Mouse (Mus musculus) neural tube, embryonic 13.5 days (tissue): ENCODE results near the gene Serpina3i. TPM values are rescaled to one million over a fixed set of nuclear protein-coding genes. Genes with fewer than 3 reads are reported as not detected.

Source experiments
- ATAC-seq: fragments of 200-750 bp; cut with Nextera tagmentation; 2 replicates; pipeline ENCODE4 v1.8.0; 2017; ENCODE audit warnings: low read depth, mild to moderate bottlenecking, moderate TSS enrichment, moderate library complexity
- H3K27ac ChIP-seq: fragments of 300-500 bp; sonication (generic); replicated peaks from 2 replicates; pipeline ENCODE4 v1.5.1; 2015; ENCODE audit warnings: moderate library complexity, mild to moderate bottlenecking, inconsistent platforms
- H3K27me3 ChIP-seq: fragments of 300-500 bp; sonication (generic); 2 replicates; pipeline ENCODE4 v1.6.1; 2015; ENCODE audit warnings: mild to moderate bottlenecking, inconsistent platforms
- H3K36me3 ChIP-seq: fragments of 300-500 bp; sonication (generic); 2 replicates; pipeline ENCODE4 v1.6.1; 2015; ENCODE audit warnings: mild to moderate bottlenecking, inconsistent platforms
- H3K4me1 ChIP-seq: fragments of 300-500 bp; sonication (generic); replicated peaks from 2 replicates; pipeline ENCODE4 v1.6.1; 2015; ENCODE audit warnings: inconsistent platforms
- H3K4me2 ChIP-seq: fragments of 300-500 bp; sonication (generic); 2 replicates; pipeline ENCODE4 v1.6.1; 2015; ENCODE audit warnings: inconsistent platforms, mild to moderate bottlenecking, moderate library complexity
- H3K4me3 ChIP-seq: fragments of 300-500 bp; sonication (generic); 2 replicates; pipeline ENCODE4 v1.5.1; 2015; ENCODE audit warnings: mild to moderate bottlenecking, inconsistent platforms
- H3K9ac ChIP-seq: fragments of 300-500 bp; sonication (generic); 2 replicates; pipeline ENCODE4 v1.6.1; 2015; ENCODE audit warnings: moderate library complexity, mild to moderate bottlenecking, inconsistent platforms
- H3K9me3 ChIP-seq: fragments of 300-500 bp; sonication (generic); 2 replicates; pipeline ENCODE4 v1.6.1; 2016; ENCODE audit warnings: inconsistent platforms
- WGBS: fragments of 180-500 bp; shearing (Covaris S2); methylation state at CpG from one replicate; pipeline ENCODE4 v1.1.7; 2015; 5-methylcytosine and 5-hydroxymethylcytosine counted together
- polyA plus RNA-seq: library from polyadenylated mRNA; unstranded; fragments of >200 nt; fragmentation: Nextera tagmentation; extraction: Ambion mirVana; gene quantifications from 2 replicates; pipeline ENCODE4 v1.2.1, GENCODE M21; 2015

The Serpina3i gene
- polyA plus RNA-seq, 1 experiment from 2014 or later: not detected

- Histone ChIP-seq H3K4me3 (no peak overlapping the region), H3K9me3 (no peaks in the 10 kb centered on the region), H3K4me1 (peaks cover 18% of the 10 kb centered on the region), H3K9ac (no peak overlapping the region), H3K27ac (no peak overlapping the region), H3K36me3 (no peaks in the 10 kb centered on the region), H3K4me2 (no peak overlapping the region), H3K27me3 (no peaks in the 10 kb centered on the region)
- ATAC-seq: no peak
- 72% methylated on average over 3 of the region's 3 CpGs for WGBS
Observed at GRCm38 (mm10) chr12:104245595-104245994, 17.3 kb upstream of the Serpina3i start.

GRCm38 (mm10) chr12:104247553-104248002 lies 15.3 kb upstream of the Serpina3i start:
- Histone ChIP-seq H3K9ac (no peak overlapping the region; the same call in 1 of the 2 replicates), H3K27me3 (no peaks in the 10 kb centered on the region), H3K36me3 (no peaks in the 10 kb centered on the region), H3K9me3 (no peaks in the 10 kb centered on the region), H3K4me3 (no peak overlapping the region), H3K4me1 (peaks cover 18% of the 10 kb centered on the region), H3K27ac (peak overlapping the region; percentile 65), H3K4me2 (no peak overlapping the region)
- ATAC-seq: peak; percentile 82

- Histone ChIP-seq H3K27ac (peak overlapping the region; percentile 65), H3K4me2 (no peak overlapping the region), H3K4me3 (no peak overlapping the region), H3K27me3 (no peaks in the 10 kb centered on the region), H3K9me3 (no peaks in the 10 kb centered on the region), H3K4me1 (peaks cover 18% of the 10 kb centered on the region), H3K36me3 (no peaks in the 10 kb centered on the region), H3K9ac (no peak overlapping the region; the same call in 1 of the 2 replicates)
- WGBS: 63% methylated on average over 3 of the region's 3 CpGs
- ATAC-seq: peak; percentile 13; the same call in 1 of the 2 replicates
Observed at GRCm38 (mm10) chr12:104248231-104248630, 14.7 kb upstream of the Serpina3i start.

GRCm38 (mm10) chr12:104261041-104261440 lies 1.9 kb upstream of the Serpina3i start:
- Histone ChIP-seq H3K9me3 (no peaks in the 10 kb centered on the region), H3K27ac (no peak overlapping the region), H3K4me2 (no peak overlapping the region), H3K27me3 (no peaks in the 10 kb centered on the region), H3K4me1 (no peaks in the 10 kb centered on the region), H3K4me3 (no peak overlapping the region), H3K9ac (no peak overlapping the region), H3K36me3 (no peaks in the 10 kb centered on the region)
- 44% methylated on average over 3 of the region's 3 CpGs for WGBS
- ATAC-seq: no peak

GRCm38 (mm10) chr12:104266374-104266773 lies 3.5 kb downstream of the Serpina3i start:
- no peaks in the 10 kb centered on the region for H3K36me3 ChIP-seq
- H3K9me3 ChIP-seq: no peaks in the 10 kb centered on the region
- no peak overlapping the region for H3K9ac ChIP-seq
- H3K4me2 ChIP-seq: no peak overlapping the region
- H3K4me1 ChIP-seq: no peaks in the 10 kb centered on the region
- no peak overlapping the region for H3K27ac ChIP-seq
- H3K27me3 ChIP-seq: no peaks in the 10 kb centered on the region
- 83% methylated on average over 3 of the region's 3 CpGs for WGBS
- ATAC-seq: no peak
- H3K4me3 ChIP-seq: no peak overlapping the region

- Histone ChIP-seq H3K27me3 (no peaks in the 10 kb centered on the region), H3K36me3 (no peaks in the 10 kb centered on the region), H3K9me3 (no peaks in the 10 kb centered on the region), H3K27ac (no peak overlapping the region), H3K4me3 (no peak overlapping the region), H3K4me2 (no peak overlapping the region), H3K4me1 (peaks cover 9% of the 10 kb centered on the region; the same call in 1 of the 2 replicates), H3K9ac (no peak overlapping the region)
- 75% methylated on average over 18 of the region's 18 CpGs for WGBS
- no peak for ATAC-seq
Observed at GRCm38 (mm10) chr12:104278216-104279055, 15.5 kb downstream of the Serpina3i start.

- no peaks in the 10 kb centered on the region for H3K9me3 ChIP-seq
- H3K4me1 ChIP-seq: peaks cover 9% of the 10 kb centered on the region; the same call in 1 of the 2 replicates
- H3K27me3 ChIP-seq: no peaks in the 10 kb centered on the region
- no peak overlapping the region for H3K4me2 ChIP-seq
- no peak overlapping the region for H3K27ac ChIP-seq
- H3K4me3 ChIP-seq: no peak overlapping the region
- H3K9ac ChIP-seq: no peak overlapping the region
- H3K36me3 ChIP-seq: no peaks in the 10 kb centered on the region
- no peak for ATAC-seq
- WGBS: 7% methylated on average over 3 of the region's 3 CpGs
Observed at GRCm38 (mm10) chr12:104279056-104279435, 16.1 kb downstream of the Serpina3i start.

- H3K36me3 ChIP-seq: no peaks in the 10 kb centered on the region
- H3K9ac ChIP-seq: no peak overlapping the region
- H3K27me3 ChIP-seq: no peaks in the 10 kb centered on the region
- WGBS: 92% methylated on average over 11 of the region's 11 CpGs
- no peak overlapping the region for H3K4me2 ChIP-seq
- H3K4me3 ChIP-seq: no peak overlapping the region
- H3K4me1 ChIP-seq: peaks cover 9% of the 10 kb centered on the region; the same call in 1 of the 2 replicates
- no peak overlapping the region for H3K27ac ChIP-seq
- no peaks in the 10 kb centered on the region for H3K9me3 ChIP-seq
- ATAC-seq: no peak
Observed at GRCm38 (mm10) chr12:104283380-104283779, 20.5 kb downstream of the Serpina3i start.

- Histone ChIP-seq H3K4me2 (no peak overlapping the region), H3K9me3 (no peaks in the 10 kb centered on the region), H3K9ac (no peak overlapping the region), H3K4me3 (no peak overlapping the region), H3K4me1 (no peaks in the 10 kb centered on the region), H3K27ac (no peak overlapping the region), H3K36me3 (no peaks in the 10 kb centered on the region), H3K27me3 (no peaks in the 10 kb centered on the region)
- no peak for ATAC-seq
Observed at GRCm38 (mm10) chr12:104288336-104288735, 25.4 kb downstream of the Serpina3i start.

GRCm38 (mm10) chr12:104289872-104290271 lies 26.9 kb downstream of the Serpina3i start:
- WGBS: 50% methylated on average over 4 of the region's 4 CpGs
- Histone ChIP-seq H3K4me3 (no peak overlapping the region), H3K27me3 (no peaks in the 10 kb centered on the region), H3K36me3 (no peaks in the 10 kb centered on the region), H3K4me1 (no peaks in the 10 kb centered on the region), H3K9me3 (no peaks in the 10 kb centered on the region), H3K27ac (no peak overlapping the region), H3K4me2 (no peak overlapping the region), H3K9ac (no peak overlapping the region)
- no peak for ATAC-seq

- H3K27me3 ChIP-seq: no peaks in the 10 kb centered on the region
- no peak overlapping the region for H3K27ac ChIP-seq
- no peak overlapping the region for H3K9ac ChIP-seq
- 78% methylated on average over 2 of the region's 2 CpGs for WGBS
- no peaks in the 10 kb centered on the region for H3K9me3 ChIP-seq
- no peak overlapping the region for H3K4me2 ChIP-seq
- no peaks in the 10 kb centered on the region for H3K36me3 ChIP-seq
- ATAC-seq: no peak
- H3K4me3 ChIP-seq: no peak overlapping the region
- H3K4me1 ChIP-seq: no peaks in the 10 kb centered on the region
Observed at GRCm38 (mm10) chr12:104293963-104294362, 31.0 kb downstream of the Serpina3i start.

- 93% methylated on average over 2 of the region's 2 CpGs for WGBS
- no peak overlapping the region for H3K9ac ChIP-seq
- no peaks in the 10 kb centered on the region for H3K9me3 ChIP-seq
- no peaks in the 10 kb centered on the region for H3K36me3 ChIP-seq
- no peak overlapping the region for H3K27ac ChIP-seq
- no peak for ATAC-seq
- H3K4me3 ChIP-seq: no peak overlapping the region
- H3K27me3 ChIP-seq: no peaks in the 10 kb centered on the region
- H3K4me2 ChIP-seq: no peak overlapping the region
- H3K4me1 ChIP-seq: no peaks in the 10 kb centered on the region
Observed at GRCm38 (mm10) chr12:104298049-104298448, 35.1 kb downstream of the Serpina3i start.

GRCm38 (mm10) chr12:104305991-104306390 lies 43.1 kb downstream of the Serpina3i start:
- Histone ChIP-seq H3K4me2 (no peak overlapping the region), H3K27ac (no peak overlapping the region), H3K27me3 (no peaks in the 10 kb centered on the region), H3K4me1 (no peaks in the 10 kb centered on the region), H3K9ac (no peak overlapping the region), H3K9me3 (0 out of 2 replicates have a peak, but pooled peaks cover 3% of the 10 kb centered on the region), H3K36me3 (no peaks in the 10 kb centered on the region), H3K4me3 (no peak overlapping the region)
- WGBS: 84% methylated on average over 4 of the region's 4 CpGs
- no peak for ATAC-seq
